Mouse (Mus musculus) G1E (cell line): ENCODE data around the gene Tmem246. TPM values are rescaled to one million over a fixed set of nuclear protein-coding genes. Genes with fewer than 3 reads are reported as not detected.

Experiments
- ATAC-seq: 2 replicates; pipeline ENCODE4 v1.8.0; 2016; ENCODE audit warnings: mild to moderate bottlenecking; ENCODE audit not compliant: insufficient number of reproducible peaks, poor library complexity, low FRiP score, severe bottlenecking; ENCODE audit errors: extremely low read depth
- DNase-seq: peaks from one replicate; pipeline ENCODE4 v3.0.0; 2012; ENCODE audit warnings: low spot score
- H3K27me3 ChIP-seq: 2 replicates; pipeline ENCODE4 v1.6.1; 2012; ENCODE audit warnings: mild to moderate bottlenecking, low read length, inconsistent platforms; ENCODE audit not compliant: insufficient read depth
- H3K36me3 ChIP-seq: replicated peaks from 2 replicates; pipeline ENCODE3; 2012; ENCODE audit warnings: mild to moderate bottlenecking, inconsistent platforms
- H3K4me1 ChIP-seq: 2 replicates; pipeline ENCODE4 v1.6.1; 2012; ENCODE audit warnings: low read depth, low read length, inconsistent platforms, mixed read lengths; ENCODE audit not compliant: insufficient read depth
- H3K4me3 ChIP-seq: 2 replicates; pipeline ENCODE4 v1.5.1; 2012; ENCODE audit warnings: low read depth, mild to moderate bottlenecking, inconsistent platforms, low read length, moderate library complexity, mixed read lengths
- H3K9me3 ChIP-seq: replicated peaks from 2 replicates; pipeline ENCODE4 v1.6.1; 2012; ENCODE audit warnings: inconsistent platforms
- CTCF ChIP-seq: IDR thresholded peaks from 2 replicates; pipeline ENCODE4 v1.5.1; 2012; ENCODE audit warnings: low read depth, low read length, inconsistent platforms, mixed read lengths
- GATA1 ChIP-seq: IDR thresholded peaks from 2 replicates; pipeline ENCODE4 v1.6.1; 2012; ENCODE audit warnings: borderline replicate concordance, low read length, inconsistent platforms, mixed read lengths
- GATA2 ChIP-seq: IDR thresholded peaks from 2 replicates; pipeline ENCODE4 v1.6.1; 2012; ENCODE audit warnings: low read depth, low read length, inconsistent platforms, borderline replicate concordance
- POLR2AphosphoS5 ChIP-seq: IDR thresholded peaks from 2 replicates; pipeline ENCODE4 v1.6.1; 2012; ENCODE audit warnings: low read depth, low read length, inconsistent platforms; ENCODE audit not compliant: insufficient replicate concordance
- TAL1 ChIP-seq: conservative IDR thresholded peaks from 2 replicates; pipeline ENCODE4 v1.6.1; 2012; ENCODE audit warnings: low read depth, low read length, inconsistent platforms, mixed read lengths
- polyA plus RNA-seq: library from polyadenylated mRNA; stranded (reverse); fragments of >175 nt; gene quantifications from 2 replicates; pipeline ENCODE4 v1.2.3, GENCODE M21; 2012
- total RNA-seq, 2 experiments: library from RNA; stranded (forward) in 1 of 2; stranded (reverse) in 1 of 2; fragments of 200-1000 nt in 1 of 2; fragments of >200 nt in 1 of 2; fragmentation: Nextera tagmentation in 1 of 2; gene quantifications; 2 replicates each; pipeline ENCODE4 v1.2.3; 2014 to 2017

Tmem246 gene
- total and polyA plus RNA-seq, 3 experiments, result 16.6 to 27.3 (median 19.0) TPM

DNA sequence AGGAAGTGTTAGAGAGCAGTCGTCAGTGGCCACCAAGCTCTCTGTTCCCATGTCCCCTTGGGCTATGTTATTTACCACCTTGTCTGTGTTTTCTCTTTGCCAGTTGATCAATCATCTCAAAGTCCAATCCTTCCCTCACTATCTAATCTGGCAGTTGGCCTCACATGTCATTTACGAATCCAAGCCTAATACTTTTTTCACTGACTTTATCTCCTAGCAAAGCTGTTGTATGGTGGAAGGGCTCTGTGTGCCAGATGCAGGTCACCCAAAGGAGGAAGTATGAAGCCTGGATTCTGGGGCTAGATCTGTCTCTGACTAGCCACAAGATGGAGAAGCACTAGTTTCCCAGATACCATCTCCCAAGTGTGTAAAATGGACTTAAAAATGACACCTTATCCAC lies 39.5 kb downstream of the Tmem246 start:
- no peak overlapping the region for H3K4me3 ChIP-seq
- peaks cover 18% of the 10 kb centered on the region for H3K27me3 ChIP-seq
- ATAC-seq (no peak), DNase-seq (no peak)
- H3K36me3 ChIP-seq, result no peaks in the 10 kb centered on the region
- H3K4me1 ChIP-seq, result no peaks in the 10 kb centered on the region; the same call in 1 of the 2 replicates
- TF ChIP-seq GATA2 (no peak), CTCF (no peak), TAL1 (no peak), POLR2AphosphoS5 (no peak), GATA1 (no peak)
- no peaks in the 10 kb centered on the region for H3K9me3 ChIP-seq

DNA sequence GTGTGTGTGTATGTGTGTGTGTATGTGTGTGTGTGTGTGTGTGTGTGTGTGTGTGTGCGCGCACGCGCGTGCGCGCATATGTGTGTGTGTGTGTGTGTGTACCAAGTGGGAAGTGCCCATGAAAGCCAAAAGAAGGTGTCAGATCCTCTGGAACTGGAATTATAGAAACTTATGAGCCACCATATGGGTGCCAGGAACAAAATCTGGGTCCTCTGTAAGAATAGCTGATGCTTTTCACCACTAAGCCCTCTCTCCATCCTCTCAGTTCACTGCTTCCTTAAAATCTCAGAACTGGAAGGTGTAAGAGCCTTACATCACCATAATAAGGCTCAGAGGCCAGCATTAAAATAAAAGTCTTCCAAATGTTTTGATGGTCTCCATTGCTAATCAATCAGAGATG lies 40.3 kb downstream of the Tmem246 start:
- Histone ChIP-seq H3K4me1 (no peaks in the 10 kb centered on the region; the same call in 1 of the 2 replicates), H3K4me3 (no peak overlapping the region), H3K9me3 (no peaks in the 10 kb centered on the region), H3K27me3 (peaks cover 18% of the 10 kb centered on the region), H3K36me3 (no peaks in the 10 kb centered on the region)
- ATAC-seq, result no peak
- DNase-seq, result no peak
- TF ChIP-seq CTCF (no peak), GATA2 (no peak), TAL1 (no peak), POLR2AphosphoS5 (no peak), GATA1 (no peak)

GRCm38 (mm10) chr4:49553380-49553779 lies 44.3 kb downstream of the Tmem246 start:
- peaks cover 12% of the 10 kb centered on the region for H3K27me3 ChIP-seq
- no peak for ATAC-seq

DNA sequence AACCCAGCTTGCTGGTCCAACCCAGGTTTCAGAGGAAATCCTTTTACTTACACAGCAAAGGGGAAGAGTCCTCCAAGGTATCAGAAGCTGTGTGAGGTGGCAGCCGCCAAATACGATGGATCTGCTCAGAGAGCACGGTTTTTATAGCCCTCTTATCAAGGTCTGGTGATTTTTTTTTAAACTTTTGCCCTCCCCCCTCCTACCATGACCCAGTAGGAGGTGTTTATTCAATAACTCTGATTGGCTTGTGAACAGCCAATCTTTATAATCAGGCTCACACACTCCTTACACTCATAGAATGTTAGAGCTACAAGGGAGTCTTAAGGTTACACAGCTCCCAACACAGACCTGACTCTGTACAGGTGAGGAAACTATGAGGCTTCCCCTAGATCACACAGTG lies 48.3 kb downstream of the Tmem246 start, which contains the start of gene Aldob:
TSS of gene Aldob (minus strand) at position 164 of the 400 bp plus-strand sequence.
- TF ChIP-seq CTCF (no peak), TAL1 (no peak), GATA1 (no peak), GATA2 (no peak), POLR2AphosphoS5 (no peak)
- DNase-seq, result no peak
- H3K9me3 ChIP-seq, result no peaks in the 10 kb centered on the region
- no peaks in the 10 kb centered on the region for H3K36me3 ChIP-seq
- no peak within 1 kb of the TSS for H3K4me3 ChIP-seq
- no peak for ATAC-seq
- H3K4me1 ChIP-seq, result no peaks in the 10 kb centered on the region
- peaks cover 22% of the 10 kb centered on the region for H3K27me3 ChIP-seq

More at GRCm38 (mm10) chr4:49553380-49553779, 44.3 kb downstream of the Tmem246 start:
- H3K9me3 ChIP-seq, result no peaks in the 10 kb centered on the region
- no peak overlapping the region for H3K4me3 ChIP-seq
- DNase-seq, result no peak
- TF ChIP-seq TAL1 (no peak), GATA2 (no peak), GATA1 (no peak)
- no peaks in the 10 kb centered on the region for H3K36me3 ChIP-seq
- no peaks in the 10 kb centered on the region; the same call in 1 of the 2 replicates for H3K4me1 ChIP-seq

- no peaks in the 10 kb centered on the region for H3K9me3 ChIP-seq
- no peak overlapping the region for H3K4me3 ChIP-seq
- peaks cover 22% of the 10 kb centered on the region for H3K27me3 ChIP-seq
- H3K4me1 ChIP-seq, result no peaks in the 10 kb centered on the region
- H3K36me3 ChIP-seq, result no peaks in the 10 kb centered on the region
- TF ChIP-seq GATA1 (no peak), GATA2 (no peak), POLR2AphosphoS5 (no peak), CTCF (no peak), TAL1 (no peak)
- ATAC-seq (no peak), DNase-seq (no peak)
Observed at GRCm38 (mm10) chr4:49547544-49548219, 50.0 kb downstream of the Tmem246 start.

- H3K4me3 ChIP-seq, result no peak overlapping the region
- no peaks in the 10 kb centered on the region for H3K4me1 ChIP-seq
- no peaks in the 10 kb centered on the region for H3K9me3 ChIP-seq
- ATAC-seq (no peak), DNase-seq (no peak)
- peaks cover 22% of the 10 kb centered on the region for H3K27me3 ChIP-seq
- TF ChIP-seq CTCF (no peak), TAL1 (no peak), POLR2AphosphoS5 (no peak), GATA2 (no peak), GATA1 (no peak)
- no peaks in the 10 kb centered on the region for H3K36me3 ChIP-seq
Observed at GRCm38 (mm10) chr4:49546873-49547543, 50.7 kb downstream of the Tmem246 start.
